Mouse (Mus musculus) liver, embryonic 14.5 days (tissue): Measurements from ENCODE around the gene Abcf3. TPM values are rescaled to one million over a fixed set of nuclear protein-coding genes. Genes with fewer than 3 reads are reported as not detected.

Source experiments
- ATAC-seq: fragments of 200-750 bp; cut with Nextera tagmentation; 2 replicates; pipeline ENCODE4 v1.8.0; 2017; ENCODE audit warnings: moderate number of reproducible peaks, mild to moderate bottlenecking, moderate library complexity; ENCODE audit not compliant: insufficient read depth
- DNase-seq, 3 experiments: peaks; one replicate each; pipeline ENCODE4 v3.0.0-alpha.2; 2012 to 2013; ENCODE audit warnings: low read depth in 3 of 3, low spot score in 3 of 3
- H3K27ac ChIP-seq: fragments of 300-500 bp; sonication (generic); 2 replicates; pipeline ENCODE4 v1.5.1; 2014; ENCODE audit warnings: moderate library complexity, mild to moderate bottlenecking, control low read depth, inconsistent platforms
- H3K27me3 ChIP-seq: fragments of 300-500 bp; sonication (generic); 2 replicates; pipeline ENCODE4 v1.6.1; 2014; ENCODE audit warnings: mild to moderate bottlenecking, low read length, moderate library complexity; ENCODE audit not compliant: control insufficient read depth, insufficient read depth
- H3K36me3 ChIP-seq: fragments of 300-500 bp; sonication (generic); replicated peaks from 2 replicates; pipeline ENCODE4 v1.6.1; 2014; ENCODE audit warnings: low read depth; ENCODE audit not compliant: control insufficient read depth, insufficient read depth
- H3K4me1 ChIP-seq, 2 experiments: fragments of 200-500 bp in 1 of 2; fragments of 300-500 bp in 1 of 2; sonication (generic) in 1 of 2; replicated peaks; 2 replicates each; pipeline ENCODE4 v1.6.1; 2012 to 2014; ENCODE audit warnings: antibody characterized with exemption in 1 of 2, inconsistent platforms in 1 of 2, low read length in 1 of 2; ENCODE audit not compliant: control insufficient read depth in 2 of 2, insufficient read depth in 2 of 2
- H3K4me2 ChIP-seq: fragments of 300-500 bp; sonication (generic); 2 replicates; pipeline ENCODE4 v1.6.1; 2014; ENCODE audit warnings: low read depth, mild to moderate bottlenecking, control low read depth, moderate library complexity
- H3K4me3 ChIP-seq, 2 experiments: fragments of 200-500 bp in 1 of 2; fragments of 300-500 bp in 1 of 2; sonication (generic) in 1 of 2; 2 replicates each; pipeline ENCODE4 v1.5.1; 2012 to 2014; ENCODE audit warnings: low read depth in 2 of 2, low read length in 2 of 2, mild to moderate bottlenecking in 2 of 2, control low read depth in 1 of 2, inconsistent platforms in 1 of 2, moderate library complexity in 1 of 2; ENCODE audit not compliant: insufficient read depth in 1 of 2
- H3K9ac ChIP-seq: fragments of 300-500 bp; sonication (generic); replicated peaks from 2 replicates; pipeline ENCODE4 v1.6.1; 2014; ENCODE audit warnings: mild to moderate bottlenecking, control low read depth, moderate library complexity
- H3K9me3 ChIP-seq: fragments of 300-500 bp; sonication (generic); 2 replicates; pipeline ENCODE4 v1.6.1; 2016; ENCODE audit warnings: low read length, mixed read lengths; ENCODE audit not compliant: control insufficient read depth
- CTCF ChIP-seq: IDR thresholded peaks from 2 replicates; pipeline ENCODE4 v1.5.1; 2016; ENCODE audit warnings: antibody characterized with exemption, low read depth, control low read depth
- EP300 ChIP-seq: IDR thresholded peaks from 2 replicates; pipeline ENCODE4 v1.6.1; 2016; ENCODE audit warnings: antibody characterized with exemption, low read depth
- WGBS: fragments of 180-500 bp; shearing (Covaris S2); extraction: QIAGEN DNeasy Blood & Tissue Kit; methylation state at CpG from one replicate; pipeline ENCODE4 v1.1.7; 2014; ENCODE audit not compliant: insufficient replicate concordance; 5-methylcytosine and 5-hydroxymethylcytosine counted together
- polyA plus RNA-seq, 2 experiments: library from polyadenylated mRNA; depleted of rRNA in 1 of 2; stranded (reverse) in 1 of 2; unstranded in 1 of 2; fragments of >200 nt; fragmentation: Nextera tagmentation in 1 of 2; extraction: Ambion mirVana in 1 of 2; gene quantifications; 2 replicates each; pipeline versions ENCODE4 v1.2.1 to v1.2.3; 2012 to 2014

Abcf3 gene
- polyA plus RNA-seq, 2 experiments = 14.3 to 19.5 TPM

GRCm38 (mm10) chr16:20589366-20589938 lies 41.1 kb downstream of the Abcf3 start, which contains the start of gene Vwa5b2:
Vwa5b2 (plus strand) TSS chr16:20589471.
- ATAC-seq = no peak
- Histone ChIP-seq H3K9ac (no peak within 1 kb of the TSS), H3K4me1 (peaks cover 3 to 6% of the 10 kb centered on the region in 2 experiments; a peak in 3 of 4 replicates), H3K9me3 (no peaks in the 10 kb centered on the region), H3K4me3 (peak within 1 kb of the TSS; percentile 26 to 39), H3K36me3 (no peaks in the 10 kb centered on the region), H3K27me3 (peaks cover 63% of the 10 kb centered on the region), H3K4me2 (peak within 1 kb of the TSS; percentile 60), H3K27ac (no peak within 1 kb of the TSS)
- WGBS = 3% methylated on average over 24 of the region's 24 CpGs
- no peak for DNase-seq
- TF ChIP-seq EP300 (no peak), CTCF (no peak)

GRCm38 (mm10) chr16:20589939-20590679 lies 41.7 kb downstream of the Abcf3 start:
- no peak for ATAC-seq

GRCm38 (mm10) chr16:20590680-20591038 lies 42.3 kb downstream of the Abcf3 start:
- H3K27ac ChIP-seq = no peak overlapping the region
- H3K4me1 ChIP-seq = peaks cover 8 to 15% of the 10 kb centered on the region in 2 experiments
- TF ChIP-seq EP300 (no peak), CTCF (no peak)
- WGBS = under 1% methylated on average over 17 of the region's 17 CpGs
- no peaks in the 10 kb centered on the region for H3K9me3 ChIP-seq
- no peak for DNase-seq
- peak overlapping the region; percentile 26 to 39; a peak in 3 of 4 replicates for H3K4me3 ChIP-seq
- peaks cover 63% of the 10 kb centered on the region for H3K27me3 ChIP-seq
- ATAC-seq = no peak
- no peak overlapping the region for H3K9ac ChIP-seq
- H3K36me3 ChIP-seq = no peaks in the 10 kb centered on the region
- peak overlapping the region; percentile 60 for H3K4me2 ChIP-seq

More at GRCm38 (mm10) chr16:20589939-20590679, 41.7 kb downstream of the Abcf3 start:
- H3K9me3 ChIP-seq = no peaks in the 10 kb centered on the region
- DNase-seq = no peak
- peak overlapping the region; percentile 26 to 39 for H3K4me3 ChIP-seq
- H3K4me2 ChIP-seq = peak overlapping the region; percentile 60
- under 1% methylated on average over 39 of the region's 39 CpGs for WGBS
- H3K27ac ChIP-seq = no peak overlapping the region
- TF ChIP-seq EP300 (no peak), CTCF (no peak)
- H3K27me3 ChIP-seq = peaks cover 63% of the 10 kb centered on the region
- no peaks in the 10 kb centered on the region for H3K36me3 ChIP-seq
- peaks cover 3 to 10% of the 10 kb centered on the region in 2 experiments; a peak in 3 of 4 replicates for H3K4me1 ChIP-seq
- H3K9ac ChIP-seq = no peak overlapping the region

- peaks cover 63% of the 10 kb centered on the region for H3K27me3 ChIP-seq
- DNase-seq (no peak), ATAC-seq (no peak)
- H3K4me1 ChIP-seq = peaks cover 13 to 20% of the 10 kb centered on the region in 2 experiments
- H3K9ac ChIP-seq = no peak overlapping the region
- H3K9me3 ChIP-seq = no peaks in the 10 kb centered on the region
- no peak overlapping the region for H3K27ac ChIP-seq
- H3K4me2 ChIP-seq = peak overlapping the region; percentile 60
- WGBS = 5% methylated on average over 48 of the region's 48 CpGs
- no peak overlapping the region; a peak in 1 of 4 replicates for H3K4me3 ChIP-seq
- no peaks in the 10 kb centered on the region for H3K36me3 ChIP-seq
- TF ChIP-seq CTCF (no peak), EP300 (no peak)
These were observed 42.8 kb downstream of the Abcf3 start for GRCm38 (mm10) chr16:20591076-20591705.
